Mouse (Mus musculus): ENCODE results near the gene Mon2.
"Not testable (repeated sequence)": the region's sequence is repeated elsewhere in the genome, so short reads cannot be mapped to it uniquely, and the experiment has no call there.

The Mon2 gene

GRCm38 (mm10) chr10:122994402-122995107 is 81.8 kb downstream of the Mon2 start:
- DNase-seq (ENCODE audit: low spot score in 2 of 2) = no peak

GRCm38 (mm10) chr10:122991648-122992047 is 84.7 kb downstream of the Mon2 start:
- DNase-seq (ENCODE audit: low spot score in 2 of 2) = no peak

GRCm38 (mm10) chr10:122991053-122991452 is 85.3 kb downstream of the Mon2 start:
- peak; percentile 59 to 60 for DNase-seq (ENCODE audit: low spot score in 2 of 2)

GRCm38 (mm10) chr10:122990606-122991005 is 85.7 kb downstream of the Mon2 start:
- no peak for DNase-seq (ENCODE audit: low spot score in 2 of 2)

- DNase-seq (ENCODE audit: low spot score in 2 of 2) = peak; percentile 36 to 64
Observed at GRCm38 (mm10) chr10:122989916-122990315, 86.4 kb downstream of the Mon2 start.

- no peak for DNase-seq (ENCODE audit: low spot score in 2 of 2)
Observed at GRCm38 (mm10) chr10:122988372-122988771, 87.9 kb downstream of the Mon2 start.

- DNase-seq (ENCODE audit: low spot score in 2 of 2) = peak in 1 of 2 experiments; percentile 59
Observed at GRCm38 (mm10) chr10:122987671-122988128, 88.6 kb downstream of the Mon2 start.

- peak in 1 of 2 experiments; percentile 78 for DNase-seq (ENCODE audit: low spot score in 2 of 2)
Observed at GRCm38 (mm10) chr10:122986320-122987225, 89.7 kb downstream of the Mon2 start.

GRCm38 (mm10) chr10:122985515-122986319 is 90.6 kb downstream of the Mon2 start:
- DNase-seq (ENCODE audit: low spot score in 2 of 2) = peak in 1 of 2 experiments; percentile 77

- DNase-seq (ENCODE audit: low spot score in 2 of 2) = no peak
Observed at GRCm38 (mm10) chr10:122985252-122985514, 91.1 kb downstream of the Mon2 start.

GRCm38 (mm10) chr10:122984531-122985251 is 91.6 kb downstream of the Mon2 start:
- no peak for DNase-seq (ENCODE audit: low spot score in 2 of 2)

GRCm38 (mm10) chr10:122983579-122984530 is 92.5 kb downstream of the Mon2 start:
- DNase-seq (ENCODE audit: low spot score in 2 of 2) = no peak

GRCm38 (mm10) chr10:122982909-122983578 is 93.3 kb downstream of the Mon2 start:
- peak in 1 of 2 experiments; percentile 46 for DNase-seq (ENCODE audit: low spot score in 2 of 2)

GRCm38 (mm10) chr10:122980123-122980522 is 96.2 kb downstream of the Mon2 start:
- DNase-seq (ENCODE audit: low spot score in 2 of 2) = no peak

GRCm38 (mm10) chr10:122979356-122979755 is 96.9 kb downstream of the Mon2 start:
- no peak for DNase-seq (ENCODE audit: low spot score in 2 of 2)

GRCm38 (mm10) chr10:122976038-122976437 is 100.3 kb downstream of the Mon2 start:
- DNase-seq (ENCODE audit: low spot score in 2 of 2) = no peak

- DNase-seq (ENCODE audit: low spot score in 2 of 2) = no peak
Observed at GRCm38 (mm10) chr10:122973241-122973640, 103.1 kb downstream of the Mon2 start.

- DNase-seq (ENCODE audit: low spot score in 2 of 2) = no peak
Observed at GRCm38 (mm10) chr10:122970188-122970587, 106.1 kb downstream of the Mon2 start.

- DNase-seq (ENCODE audit: low spot score in 2 of 2) = no peak
Observed at GRCm38 (mm10) chr10:122966421-122966820, 109.9 kb downstream of the Mon2 start.

GRCm38 (mm10) chr10:122965650-122966049 is 110.7 kb downstream of the Mon2 start:
- not testable (repeated sequence) for DNase-seq (ENCODE audit: low spot score in 2 of 2)
